Mouse (Mus musculus) lung, embryonic 15.5 days (tissue): ENCODE results near the gene Wfdc13. TPM values are rescaled to one million over a fixed set of nuclear protein-coding genes. Genes with fewer than 3 reads are reported as not detected.
"Not testable (repeated sequence)": the region's sequence is repeated elsewhere in the genome, so short reads cannot be mapped to it uniquely, and the experiment has no call there.

Experiments used
- ATAC-seq: fragments of 200-750 bp; cut with Nextera tagmentation; 2 replicates; pipeline ENCODE4 v1.8.0; 2017; ENCODE audit warnings: moderate number of reproducible peaks, borderline replicate concordance; ENCODE audit not compliant: low FRiP score, low TSS enrichment; ENCODE audit errors: extremely low read depth
- H3K27ac ChIP-seq: fragments of 300-500 bp; sonication (generic); 2 replicates; pipeline ENCODE4 v1.5.1; 2015; ENCODE audit warnings: moderate library complexity, mild to moderate bottlenecking, inconsistent platforms
- H3K27me3 ChIP-seq: fragments of 300-500 bp; sonication (generic); 2 replicates; pipeline ENCODE4 v1.6.1; 2015; ENCODE audit warnings: inconsistent platforms
- H3K36me3 ChIP-seq: fragments of 300-500 bp; sonication (generic); 2 replicates; pipeline ENCODE4 v1.6.1; 2015; ENCODE audit warnings: inconsistent platforms
- H3K4me1 ChIP-seq: fragments of 300-500 bp; sonication (generic); 2 replicates; pipeline ENCODE4 v1.6.1; 2015; ENCODE audit warnings: inconsistent platforms
- H3K4me2 ChIP-seq: fragments of 300-500 bp; sonication (generic); 2 replicates; pipeline ENCODE4 v1.6.1; 2015; ENCODE audit warnings: inconsistent platforms, mild to moderate bottlenecking, moderate library complexity
- H3K4me3 ChIP-seq: fragments of 300-500 bp; sonication (generic); 2 replicates; pipeline ENCODE4 v1.5.1; 2015; ENCODE audit warnings: mild to moderate bottlenecking, inconsistent platforms
- H3K9ac ChIP-seq: fragments of 300-500 bp; sonication (generic); 2 replicates; pipeline ENCODE4 v1.6.1; 2015; ENCODE audit warnings: inconsistent platforms
- H3K9me3 ChIP-seq: fragments of 300-500 bp; sonication (generic); 2 replicates; pipeline ENCODE4 v1.6.1; 2016; ENCODE audit warnings: inconsistent platforms
- WGBS: fragments of 180-500 bp; shearing (Covaris S2); methylation state at CpG from one replicate; pipeline ENCODE4 v1.1.7; 2015; 5-methylcytosine and 5-hydroxymethylcytosine counted together
- polyA plus RNA-seq: library from polyadenylated mRNA; unstranded; fragments of >200 nt; fragmentation: Nextera tagmentation; extraction: Ambion mirVana; gene quantifications from 2 replicates; pipeline ENCODE4 v1.2.1, GENCODE M21; 2015

Gene Wfdc13
- polyA plus RNA-seq, 1 experiment from 2014 or later = 0.22 TPM

DNA sequence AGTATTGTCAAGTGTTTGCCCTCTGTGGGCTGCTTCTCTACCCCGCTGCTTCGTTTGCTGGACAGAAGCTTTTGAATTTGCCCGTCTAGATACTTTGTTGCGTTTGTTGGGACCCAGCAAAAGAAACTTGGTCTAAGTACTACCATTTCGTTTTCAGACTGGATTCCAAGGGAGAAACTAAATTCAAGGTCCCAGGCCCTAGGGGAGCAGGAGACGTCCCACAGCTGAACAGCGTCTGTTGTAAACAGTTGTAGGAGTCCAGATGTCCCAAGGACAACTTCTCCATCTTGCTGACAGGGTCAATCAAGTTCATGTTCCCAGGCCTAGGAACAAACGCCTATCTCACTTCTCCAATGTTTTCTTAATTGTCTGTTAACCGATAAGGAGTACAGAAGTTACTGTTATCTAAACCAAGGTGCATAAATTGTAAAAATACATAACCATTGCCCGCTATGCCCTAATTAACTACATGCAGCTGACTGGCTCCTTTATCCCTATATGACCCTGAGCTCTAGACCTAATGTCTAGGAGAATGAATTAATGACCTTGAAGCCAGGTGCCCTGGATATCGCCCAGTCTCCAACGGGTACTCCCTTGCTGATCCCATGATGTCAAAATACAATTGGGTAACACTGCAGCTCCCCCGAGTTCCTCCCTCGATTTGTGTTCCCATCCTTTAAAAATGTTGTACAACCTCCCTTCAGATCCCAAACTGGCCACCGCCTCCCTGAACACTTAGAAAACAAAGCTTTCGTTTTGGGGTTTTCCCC, 7.8 kb upstream of the Wfdc13 start:
- WGBS = 64% methylated on average over 16 of the region's 16 CpGs
- ATAC-seq = no peak
- Histone ChIP-seq H3K9ac (no peak overlapping the region), H3K4me3 (no peak overlapping the region), H3K36me3 (no peaks in the 10 kb centered on the region), H3K4me1 (peaks cover 11% of the 10 kb centered on the region), H3K27ac (no peak overlapping the region), H3K9me3 (no peaks in the 10 kb centered on the region), H3K4me2 (no peak overlapping the region), H3K27me3 (no peaks in the 10 kb centered on the region)

GRCm38 (mm10) chr2:164678848-164679625, 5.9 kb upstream of the Wfdc13 start:
- 15% methylated on average over 19 of the region's 19 CpGs for WGBS
- ATAC-seq = peak; percentile 66
- H3K4me1 ChIP-seq = peaks cover 11% of the 10 kb centered on the region
- no peak overlapping the region for H3K9ac ChIP-seq
- H3K9me3 ChIP-seq = no peaks in the 10 kb centered on the region
- H3K4me2 ChIP-seq = peak overlapping the region; percentile 57
- H3K4me3 ChIP-seq = peak overlapping the region; percentile 31
- no peak overlapping the region for H3K27ac ChIP-seq
- H3K27me3 ChIP-seq = no peaks in the 10 kb centered on the region
- H3K36me3 ChIP-seq = no peaks in the 10 kb centered on the region

GRCm38 (mm10) chr2:164679906-164680305, 5.0 kb upstream of the Wfdc13 start:
- Histone ChIP-seq H3K9me3 (no peaks in the 10 kb centered on the region), H3K27me3 (no peaks in the 10 kb centered on the region), H3K36me3 (no peaks in the 10 kb centered on the region), H3K27ac (no peak overlapping the region), H3K4me2 (no peak overlapping the region), H3K4me3 (no peak overlapping the region), H3K4me1 (peaks cover 11% of the 10 kb centered on the region), H3K9ac (no peak overlapping the region)
- peak; percentile 40; the same call in 1 of the 2 replicates for ATAC-seq
- 19% methylated on average over 3 of the region's 3 CpGs for WGBS

GRCm38 (mm10) chr2:164698201-164698600, 13.3 kb downstream of the Wfdc13 start, which contains the start of gene Spint4:
Gene Spint4, plus strand, starts transcription at chr2:164698501.
- Histone ChIP-seq H3K27ac (no peak within 1 kb of the TSS), H3K4me1 (no peaks in the 10 kb centered on the region), H3K4me2 (no peak within 1 kb of the TSS), H3K27me3 (no peaks in the 10 kb centered on the region), H3K9ac (no peak within 1 kb of the TSS), H3K4me3 (no peak within 1 kb of the TSS), H3K36me3 (no peaks in the 10 kb centered on the region), H3K9me3 (no peaks in the 10 kb centered on the region)
- 70% methylated on average over 4 of the region's 4 CpGs for WGBS
- ATAC-seq = no peak

DNA sequence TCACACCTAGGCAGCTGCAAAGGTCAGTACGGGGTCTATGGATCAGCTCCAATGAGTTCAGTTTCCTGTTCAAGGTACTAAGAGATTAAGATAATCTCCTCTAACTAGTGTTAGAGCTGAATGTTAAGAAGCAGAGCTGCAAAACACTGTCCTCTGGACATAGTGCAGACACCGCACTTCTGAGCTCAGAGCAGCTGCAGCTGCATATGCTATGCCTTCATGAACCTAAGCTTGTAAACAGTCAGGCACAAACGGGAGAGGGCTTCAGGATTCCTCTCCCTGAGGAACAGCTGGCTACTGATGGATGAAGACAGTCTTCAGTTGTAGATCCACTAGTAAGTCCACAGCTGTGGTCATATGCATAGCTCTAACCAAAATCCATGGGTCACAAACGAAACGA, 16.1 kb downstream of the Wfdc13 start:
- Histone ChIP-seq H3K4me3 (no peak overlapping the region), H3K36me3 (no peaks in the 10 kb centered on the region), H3K27me3 (no peaks in the 10 kb centered on the region), H3K4me2 (no peak overlapping the region), H3K9ac (no peak overlapping the region), H3K27ac (no peak overlapping the region), H3K9me3 (no peaks in the 10 kb centered on the region), H3K4me1 (no peaks in the 10 kb centered on the region)
- ATAC-seq = no peak
- 65% methylated on average over 5 of the region's 5 CpGs for WGBS

DNA sequence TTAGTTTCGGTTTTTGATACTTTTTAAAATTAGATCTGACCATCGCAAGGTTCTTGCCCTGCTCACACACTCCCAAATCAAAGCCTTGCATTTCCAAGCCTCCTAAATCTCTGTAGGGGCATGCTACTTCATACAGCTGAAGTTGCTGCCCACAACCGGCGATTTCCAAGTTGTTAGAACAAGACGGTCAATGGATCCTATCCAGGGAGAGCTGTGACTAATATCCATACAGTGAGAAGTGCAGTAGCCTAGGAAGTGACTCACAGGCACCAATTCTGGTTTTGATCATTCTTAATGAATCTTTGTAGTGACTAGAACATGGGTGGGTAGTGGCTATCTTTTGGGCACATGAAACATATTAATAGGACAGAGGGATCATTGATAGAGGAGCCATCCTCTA, 16.9 kb downstream of the Wfdc13 start:
- H3K4me3 ChIP-seq = no peak overlapping the region
- H3K9me3 ChIP-seq = no peaks in the 10 kb centered on the region
- no peak overlapping the region for H3K4me2 ChIP-seq
- no peak for ATAC-seq
- H3K36me3 ChIP-seq = no peaks in the 10 kb centered on the region
- no peak overlapping the region for H3K9ac ChIP-seq
- no peaks in the 10 kb centered on the region for H3K27me3 ChIP-seq
- no peak overlapping the region for H3K27ac ChIP-seq
- WGBS = 83% methylated on average over 5 of the region's 5 CpGs
- H3K4me1 ChIP-seq = no peaks in the 10 kb centered on the region

DNA sequence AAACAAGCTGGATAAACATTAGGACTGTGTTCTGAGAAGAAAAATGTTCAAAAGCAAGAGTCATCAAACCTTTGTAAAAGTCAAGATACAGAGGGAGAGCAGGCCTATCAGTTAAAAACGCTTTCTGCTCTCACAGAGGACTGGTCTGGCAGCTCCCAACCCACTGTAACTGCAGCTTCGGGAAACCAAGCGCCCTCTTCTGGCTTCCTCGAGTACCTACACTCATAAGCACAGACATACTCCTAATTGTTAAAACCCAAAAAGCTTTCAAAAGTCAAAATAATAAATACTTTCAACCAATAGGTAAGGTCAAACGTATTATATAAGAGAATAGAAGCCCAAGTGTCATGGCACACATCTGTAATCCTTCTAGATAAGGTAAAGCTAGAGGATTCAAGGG, 19.3 kb downstream of the Wfdc13 start:
- Histone ChIP-seq H3K4me1 (no peaks in the 10 kb centered on the region), H3K27me3 (no peaks in the 10 kb centered on the region), H3K27ac (no peak overlapping the region), H3K9ac (no peak overlapping the region), H3K4me3 (no peak overlapping the region), H3K4me2 (no peak overlapping the region), H3K9me3 (no peaks in the 10 kb centered on the region), H3K36me3 (no peaks in the 10 kb centered on the region)
- no peak for ATAC-seq
- WGBS = 71% methylated on average over 5 of the region's 5 CpGs

DNA sequence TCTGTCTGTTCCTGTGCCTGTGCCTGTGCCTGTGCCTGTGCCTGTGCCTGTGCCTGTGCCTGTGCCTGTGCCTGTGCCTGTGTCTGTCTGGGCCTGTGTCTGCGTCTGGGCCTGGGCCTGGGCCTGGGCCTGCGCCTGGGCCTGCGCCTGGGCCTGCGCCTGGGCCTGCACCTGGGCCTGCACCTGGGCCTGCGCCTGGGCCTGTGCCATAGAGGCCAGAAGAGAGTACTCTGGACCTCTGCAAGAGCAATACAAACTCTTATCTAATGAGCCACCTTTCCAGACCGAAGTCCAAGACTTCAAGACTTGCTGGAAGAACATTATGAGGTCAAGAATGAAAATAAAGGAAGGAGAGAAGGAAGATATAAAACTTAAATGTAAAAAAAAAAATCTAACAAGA, 20.4 kb downstream of the Wfdc13 start:
- 87% methylated on average over 6 of the region's 6 CpGs for WGBS
- Histone ChIP-seq H3K4me2 (no peak overlapping the region), H3K9ac (no peak overlapping the region), H3K27ac (no peak overlapping the region), H3K4me3 (no peak overlapping the region), H3K4me1 (no peaks in the 10 kb centered on the region), H3K27me3 (no peaks in the 10 kb centered on the region), H3K36me3 (no peaks in the 10 kb centered on the region), H3K9me3 (no peaks in the 10 kb centered on the region)
- no peak for ATAC-seq

- ATAC-seq = no peak
- WGBS = 87% methylated on average over 14 of the region's 14 CpGs
- Histone ChIP-seq H3K9ac (no peak overlapping the region), H3K4me1 (no peaks in the 10 kb centered on the region), H3K4me2 (no peak overlapping the region), H3K4me3 (no peak overlapping the region), H3K27ac (no peak overlapping the region), H3K27me3 (no peaks in the 10 kb centered on the region), H3K9me3 (no peaks in the 10 kb centered on the region), H3K36me3 (no peaks in the 10 kb centered on the region)
Observed at GRCm38 (mm10) chr2:164705991-164706390, 21.1 kb downstream of the Wfdc13 start.

DNA sequence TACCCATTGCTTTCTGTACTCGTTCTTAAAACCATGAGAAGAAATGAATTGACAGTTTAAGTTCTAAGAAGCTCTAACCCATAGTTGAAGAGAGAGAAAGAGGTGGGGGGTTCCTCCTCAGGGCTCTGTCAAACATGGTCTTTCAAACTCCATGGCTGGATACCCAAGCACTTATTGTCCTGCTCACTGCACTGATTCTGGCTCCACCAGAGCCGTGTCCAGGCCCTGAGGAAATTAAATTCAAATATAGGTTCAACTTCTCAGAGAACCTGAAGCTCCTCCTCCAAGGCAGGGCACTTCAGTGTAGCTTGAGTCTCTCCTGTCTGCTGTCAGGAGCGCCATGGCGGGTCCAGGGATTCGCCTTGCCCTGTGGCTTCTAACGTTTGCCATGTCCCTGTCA, 30.1 kb downstream of the Wfdc13 start, which contains the start of gene Spint5:
Gene Spint5 (plus strand): TSS at position 301 of the 400 bp plus-strand sequence.
- H3K27ac ChIP-seq = no peak within 1 kb of the TSS
- H3K4me2 ChIP-seq = no peak within 1 kb of the TSS
- H3K9ac ChIP-seq = no peak within 1 kb of the TSS
- H3K9me3 ChIP-seq = no peaks in the 10 kb centered on the region
- H3K36me3 ChIP-seq = no peaks in the 10 kb centered on the region
- no peak within 1 kb of the TSS for H3K4me3 ChIP-seq
- ATAC-seq = no peak
- no peaks in the 10 kb centered on the region for H3K4me1 ChIP-seq
- WGBS = 60% methylated on average over 6 of the region's 6 CpGs
- no peaks in the 10 kb centered on the region for H3K27me3 ChIP-seq

DNA sequence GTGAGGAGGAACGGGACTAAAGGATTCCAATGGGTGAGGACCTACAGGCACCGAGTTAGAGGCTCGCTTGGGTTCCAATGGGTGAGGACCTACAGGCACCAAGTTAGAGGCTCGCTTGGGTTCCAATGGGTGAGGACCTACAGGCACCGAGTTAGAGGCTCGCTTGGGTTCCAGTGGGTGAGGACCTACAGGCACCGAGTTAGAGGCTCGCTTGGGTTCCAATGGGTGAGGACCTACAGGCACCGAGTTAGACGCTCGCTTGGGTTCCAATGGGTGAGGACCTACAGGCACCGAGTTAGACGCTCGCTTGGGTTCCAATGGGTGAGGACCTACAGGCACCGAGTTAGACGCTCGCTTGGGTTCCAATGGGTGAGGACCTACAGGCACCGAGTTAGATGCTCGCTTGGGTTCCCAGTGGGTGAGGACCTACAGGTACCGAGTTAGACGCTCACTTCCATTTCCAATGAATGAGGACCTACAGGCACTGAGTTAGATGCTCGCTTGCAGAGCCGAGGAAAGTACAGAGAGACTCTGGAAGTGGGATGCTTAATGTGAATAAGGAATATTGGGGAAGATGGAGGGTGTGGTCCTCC, 31.4 kb downstream of the Wfdc13 start:
- 88% methylated on average over 23 of the region's 23 CpGs for WGBS
- not testable (repeated sequence) for H3K4me3 ChIP-seq, H3K4me1 ChIP-seq, H3K9me3 ChIP-seq, H3K4me2 ChIP-seq, ATAC-seq, H3K27me3 ChIP-seq, H3K9ac ChIP-seq, H3K27ac ChIP-seq, H3K36me3 ChIP-seq

- H3K4me1 ChIP-seq = no peaks in the 10 kb centered on the region
- ATAC-seq = no peak
- H3K9me3 ChIP-seq = no peaks in the 10 kb centered on the region
- H3K9ac ChIP-seq = no peak overlapping the region
- H3K27me3 ChIP-seq = no peaks in the 10 kb centered on the region
- no peak overlapping the region for H3K4me2 ChIP-seq
- no peak overlapping the region for H3K4me3 ChIP-seq
- no peak overlapping the region for H3K27ac ChIP-seq
- H3K36me3 ChIP-seq = no peaks in the 10 kb centered on the region
- 59% methylated on average over 4 of the region's 4 CpGs for WGBS
Observed at GRCm38 (mm10) chr2:164723276-164723675, 38.4 kb downstream of the Wfdc13 start.
